Mouse (Mus musculus): ENCODE measurements around the gene Zfp566.
A peak's percentile ranks its signal among the peaks of the same experiment; 100 is the strongest.
"Not testable (repeated sequence)": the region's sequence is repeated elsewhere in the genome, so short reads cannot be mapped to it uniquely, and the experiment has no call there.

Zfp566 gene

GRCm38 (mm10) chr7:30090092-30090969 is at the start of gene Zfp566, which contains the start of gene Gm26920:
Gene Zfp566, minus strand, starts transcription at chr7:30090527.
Gene Gm26920, minus strand, starts transcription at chr7:30090410.
- peak; percentile 98 for DNase-seq (ENCODE audit: low read depth)

GRCm38 (mm10) chr7:30136826-30137225 is 46.5 kb upstream of the Zfp566 start:
- DNase-seq (ENCODE audit: low read depth): no peak

GRCm38 (mm10) chr7:30132396-30132795 is 42.1 kb upstream of the Zfp566 start:
- no peak for DNase-seq (ENCODE audit: low read depth)

GRCm38 (mm10) chr7:30129900-30130299 is 39.6 kb upstream of the Zfp566 start:
- no peak for DNase-seq (ENCODE audit: low read depth)

- no peak for DNase-seq (ENCODE audit: low read depth)
Observed at GRCm38 (mm10) chr7:30122188-30122530, 31.8 kb upstream of the Zfp566 start.

- DNase-seq (ENCODE audit: low read depth): peak; percentile 79
Observed at GRCm38 (mm10) chr7:30121308-30122187, 31.2 kb upstream of the Zfp566 start, which contains the start of gene Zfp382. Gene Zfp382, plus strand, starts transcription at chr7:30121942.

GRCm38 (mm10) chr7:30117935-30118334 is 27.6 kb upstream of the Zfp566 start:
- DNase-seq (ENCODE audit: low read depth): not testable (repeated sequence)

GRCm38 (mm10) chr7:30116076-30116475 is 25.7 kb upstream of the Zfp566 start:
- no peak for DNase-seq (ENCODE audit: low read depth)

- no peak for DNase-seq (ENCODE audit: low read depth)
Observed at GRCm38 (mm10) chr7:30099297-30099696, 9.0 kb upstream of the Zfp566 start.

- DNase-seq (ENCODE audit: low read depth): no peak
Observed at GRCm38 (mm10) chr7:30095551-30096125, 5.3 kb upstream of the Zfp566 start.

- DNase-seq (ENCODE audit: low read depth): peak; percentile 80
Observed at GRCm38 (mm10) chr7:30094646-30095429, 4.5 kb upstream of the Zfp566 start, which contains the start of gene Zfp260. Gene Zfp260, plus strand, starts transcription at chr7:30094777.

GRCm38 (mm10) chr7:30093918-30094415 is 3.6 kb upstream of the Zfp566 start:
- DNase-seq (ENCODE audit: low read depth): no peak

GRCm38 (mm10) chr7:30092666-30093065 is 2.3 kb upstream of the Zfp566 start:
- no peak for DNase-seq (ENCODE audit: low read depth)

- DNase-seq (ENCODE audit: low read depth): no peak
Observed at GRCm38 (mm10) chr7:30090970-30091585, 751 bp upstream of the Zfp566 start.

- no peak for DNase-seq (ENCODE audit: low read depth)
Observed at GRCm38 (mm10) chr7:30089405-30089804, 922 bp downstream of the Zfp566 start.

- DNase-seq (ENCODE audit: low read depth): no peak
Observed at GRCm38 (mm10) chr7:30086524-30086923, 3.8 kb downstream of the Zfp566 start.

GRCm38 (mm10) chr7:30072146-30073028 is 17.9 kb downstream of the Zfp566 start, which contains the start of gene Zfp82:
Gene Zfp82, minus strand, starts transcription at chr7:30072900.
- peak; percentile 76 for DNase-seq (ENCODE audit: low read depth)

GRCm38 (mm10) chr7:30064622-30065021 is 25.7 kb downstream of the Zfp566 start:
- no peak for DNase-seq (ENCODE audit: low read depth)

- peak; percentile 13 for DNase-seq (ENCODE audit: low read depth)
Observed at GRCm38 (mm10) chr7:30062478-30062877, 27.8 kb downstream of the Zfp566 start.

- no peak for DNase-seq (ENCODE audit: low read depth)
Observed at GRCm38 (mm10) chr7:30060341-30060740, 30.0 kb downstream of the Zfp566 start.
